Mouse (Mus musculus) CH12.LX (cell line): Measurements from ENCODE around the gene Adgre4. TPM values are rescaled to one million over a fixed set of nuclear protein-coding genes. Genes with fewer than 3 reads are reported as not detected.
"Not testable (repeated sequence)": the region's sequence is repeated elsewhere in the genome, so short reads cannot be mapped to it uniquely, and the experiment has no call there.

Source experiments
- DNase-seq: peaks from one replicate; pipeline ENCODE4 v3.0.0-alpha.2; 2013; ENCODE audit errors: extremely low read depth
- H3K27ac ChIP-seq: 2 replicates; pipeline ENCODE4 v1.5.1; 2012; ENCODE audit warnings: low read depth, mild to moderate bottlenecking, control low read depth, moderate library complexity; ENCODE audit not compliant: insufficient read depth
- H3K27me3 ChIP-seq: replicated peaks from 2 replicates; pipeline ENCODE3; 2012; ENCODE audit warnings: inconsistent platforms
- H3K36me3 ChIP-seq, 2 experiments: replicated peaks in 1 of 2; 2 replicates each; pipeline versions ENCODE3 to v1.6.1; 2012; ENCODE audit warnings: inconsistent platforms in 1 of 2, low read length in 1 of 2, mild to moderate bottlenecking in 1 of 2, mixed read lengths in 1 of 2, moderate library complexity in 1 of 2; ENCODE audit not compliant: control insufficient read depth in 1 of 2, insufficient read depth in 1 of 2
- H3K4me1 ChIP-seq, 2 experiments: 2 replicates each; pipeline ENCODE4 v1.6.1; 2012; ENCODE audit warnings: inconsistent platforms in 1 of 2, moderate library complexity in 1 of 2; ENCODE audit not compliant: insufficient read depth in 2 of 2, control insufficient read depth in 1 of 2
- H3K4me2 ChIP-seq: 2 replicates; pipeline ENCODE4 v1.6.1; 2012; ENCODE audit warnings: low read depth, mild to moderate bottlenecking, control low read depth; ENCODE audit not compliant: poor library complexity, insufficient read depth, severe bottlenecking
- H3K4me3 ChIP-seq, 3 experiments: fragments of 150-350 bp in 1 of 3; sonication (generic) in 1 of 3; replicated peaks in 1 of 3; 2 replicates each; pipeline versions ENCODE3 to v1.5.1; 2011 to 2012; ENCODE audit warnings: low read depth in 2 of 3, low read length in 2 of 3, mild to moderate bottlenecking in 2 of 3, moderate library complexity in 2 of 3, control low read depth in 1 of 3, improper control_type of control experiment in 1 of 3, inconsistent platforms in 1 of 3, mixed read lengths in 1 of 3; ENCODE audit not compliant: poor library complexity in 1 of 3
- H3K79me2 ChIP-seq: replicated peaks from 2 replicates; pipeline ENCODE4 v1.6.1; 2012; ENCODE audit warnings: mild to moderate bottlenecking, moderate library complexity; ENCODE audit not compliant: control insufficient read depth, poor library complexity, insufficient read depth, severe bottlenecking; ENCODE audit errors: extremely low read depth
- H3K9ac ChIP-seq: 2 replicates; pipeline ENCODE4 v1.6.1; 2012; ENCODE audit warnings: low read depth, mild to moderate bottlenecking, control low read depth, moderate library complexity; ENCODE audit not compliant: insufficient read depth
- H3K9me3 ChIP-seq: replicated peaks from 2 replicates; pipeline ENCODE3; 2012; ENCODE audit warnings: low read length, inconsistent platforms, mixed read lengths
- BHLHE40 ChIP-seq: IDR thresholded peaks from 2 replicates; pipeline ENCODE4 v1.6.1; 2011; ENCODE audit warnings: mild to moderate bottlenecking, low read depth, low read length, improper control_type of control experiment
- CHD1 ChIP-seq: IDR thresholded peaks from 2 replicates; pipeline ENCODE4 v1.6.1; 2012; ENCODE audit warnings: low read depth, low read length, improper control_type of control experiment, inconsistent platforms
- CTCF ChIP-seq, 2 experiments: IDR thresholded peaks in 1 of 2; conservative IDR thresholded peaks in 1 of 2; 2 replicates each; pipeline ENCODE4 v1.5.1; 2011 to 2012; ENCODE audit warnings: low read depth in 2 of 2, low read length in 2 of 2, improper control_type of control experiment in 1 of 2, inconsistent platforms in 1 of 2, mild to moderate bottlenecking in 1 of 2, moderate library complexity in 1 of 2
- E2F4 ChIP-seq: IDR thresholded peaks from 2 replicates; pipeline ENCODE4 v1.6.1; 2011; ENCODE audit warnings: low read depth, low read length, improper control_type of control experiment; ENCODE audit not compliant: insufficient replicate concordance
- ELF1 ChIP-seq: IDR thresholded peaks from 2 replicates; pipeline ENCODE4 v1.6.1; 2014; ENCODE audit warnings: low read depth, mild to moderate bottlenecking, inconsistent platforms, low read length, improper control_type of control experiment
- EP300 ChIP-seq: IDR thresholded peaks from 2 replicates; pipeline ENCODE4 v1.6.1; 2011; ENCODE audit warnings: low read length, improper control_type of control experiment
- ETS1 ChIP-seq: conservative IDR thresholded peaks from 2 replicates; pipeline ENCODE4 v1.6.1; 2012; ENCODE audit warnings: low read depth, mild to moderate bottlenecking, inconsistent platforms, low read length, improper control_type of control experiment, moderate library complexity
- GABPA ChIP-seq: IDR thresholded peaks from 2 replicates; pipeline ENCODE4 v1.6.1; 2012; ENCODE audit warnings: low read depth, low read length, improper control_type of control experiment, inconsistent platforms; ENCODE audit not compliant: insufficient replicate concordance
- HCFC1 ChIP-seq: IDR thresholded peaks from 2 replicates; pipeline ENCODE4 v1.6.1; 2012; ENCODE audit warnings: low read depth, mild to moderate bottlenecking, inconsistent platforms, low read length, improper control_type of control experiment
- IRF4 ChIP-seq: IDR thresholded peaks from 2 replicates; pipeline ENCODE4 v1.6.1; 2014; ENCODE audit warnings: low read depth, mild to moderate bottlenecking, inconsistent platforms, low read length, improper control_type of control experiment
- JUND ChIP-seq: conservative IDR thresholded peaks from 2 replicates; pipeline ENCODE4 v1.6.1; 2011; ENCODE audit warnings: low read depth, low read length, improper control_type of control experiment
- KAT2A ChIP-seq: IDR thresholded peaks from 2 replicates; pipeline ENCODE4 v1.6.1; 2012; ENCODE audit warnings: low read length, improper control_type of control experiment, inconsistent platforms; ENCODE audit not compliant: insufficient replicate concordance
- MAFK ChIP-seq: IDR thresholded peaks from 2 replicates; pipeline ENCODE4 v1.6.1; 2011; ENCODE audit warnings: low read length, improper control_type of control experiment; ENCODE audit not compliant: insufficient replicate concordance
- MAX ChIP-seq: IDR thresholded peaks from 2 replicates; pipeline ENCODE4 v1.6.1; 2011; ENCODE audit warnings: low read length, improper control_type of control experiment
- MAZ ChIP-seq: IDR thresholded peaks from 2 replicates; pipeline ENCODE4 v1.6.1; 2012; ENCODE audit warnings: low read depth, mild to moderate bottlenecking, inconsistent platforms, low read length, improper control_type of control experiment, moderate library complexity
- MEF2A ChIP-seq: IDR thresholded peaks from 2 replicates; pipeline ENCODE4 v1.6.1; 2014; ENCODE audit warnings: low read depth, mild to moderate bottlenecking, inconsistent platforms, low read length, improper control_type of control experiment, borderline replicate concordance
- MXI1 ChIP-seq: IDR thresholded peaks from 2 replicates; pipeline ENCODE4 v1.6.1; 2011; ENCODE audit warnings: mild to moderate bottlenecking, low read depth, low read length, improper control_type of control experiment
- MYC ChIP-seq: IDR thresholded peaks from 2 replicates; pipeline ENCODE4 v1.6.1; 2011; ENCODE audit warnings: low read depth, mild to moderate bottlenecking, improper control_type of control experiment, low read length
- NELFE ChIP-seq: IDR thresholded peaks from 2 replicates; pipeline ENCODE4 v1.6.1; 2011; ENCODE audit warnings: low read depth, low read length, improper control_type of control experiment
- NRF1 ChIP-seq: IDR thresholded peaks from 2 replicates; pipeline ENCODE4 v1.6.1; 2014; ENCODE audit warnings: low read depth, mild to moderate bottlenecking, inconsistent platforms, low read length, improper control_type of control experiment, moderate library complexity
- PAX5 ChIP-seq: IDR thresholded peaks from 2 replicates; pipeline ENCODE4 v1.6.1; 2012; ENCODE audit warnings: low read length, inconsistent platforms, mixed read lengths
- POLR2A ChIP-seq: IDR thresholded peaks from 2 replicates; pipeline ENCODE4 v1.6.1; 2011; ENCODE audit warnings: low read depth, mild to moderate bottlenecking, improper control_type of control experiment, low read length
- POLR2AphosphoS2 ChIP-seq: IDR thresholded peaks from 2 replicates; pipeline ENCODE4 v1.6.1; 2011; ENCODE audit warnings: low read depth, low read length, improper control_type of control experiment
- RAD21 ChIP-seq: IDR thresholded peaks from 2 replicates; pipeline ENCODE4 v1.6.1; 2011; ENCODE audit warnings: low read depth, mild to moderate bottlenecking, low read length, improper control_type of control experiment, moderate library complexity
- RCOR1 ChIP-seq: conservative IDR thresholded peaks from 2 replicates; pipeline ENCODE4 v1.6.1; 2012; ENCODE audit warnings: low read depth, mild to moderate bottlenecking, inconsistent platforms, low read length, improper control_type of control experiment
- SIN3A ChIP-seq: IDR thresholded peaks from 2 replicates; pipeline ENCODE4 v1.6.1; 2012; ENCODE audit warnings: low read length, improper control_type of control experiment, inconsistent platforms
- SMC3 ChIP-seq: IDR thresholded peaks from 2 replicates; pipeline ENCODE4 v1.6.1; 2011; ENCODE audit warnings: low read depth, low read length, improper control_type of control experiment
- TBP ChIP-seq: conservative IDR thresholded peaks from 2 replicates; pipeline ENCODE4 v1.6.1; 2011; ENCODE audit warnings: low read depth, low read length, improper control_type of control experiment
- TCF12 ChIP-seq: IDR thresholded peaks from 2 replicates; pipeline ENCODE4 v1.6.1; 2014; ENCODE audit warnings: low read depth, mild to moderate bottlenecking, inconsistent platforms, low read length, improper control_type of control experiment
- UBTF ChIP-seq: IDR thresholded peaks from 2 replicates; pipeline ENCODE4 v1.6.1; 2012; ENCODE audit warnings: low read depth, mild to moderate bottlenecking, inconsistent platforms, low read length, improper control_type of control experiment, moderate library complexity
- USF1 ChIP-seq: IDR thresholded peaks from 2 replicates; pipeline ENCODE4 v1.6.1; 2014; ENCODE audit warnings: low read depth, mild to moderate bottlenecking, inconsistent platforms, low read length, improper control_type of control experiment
- USF2 ChIP-seq: conservative IDR thresholded peaks from 2 replicates; pipeline ENCODE4 v1.6.1; 2011; ENCODE audit warnings: low read depth, low read length, improper control_type of control experiment
- ZC3H11A ChIP-seq: IDR thresholded peaks from 2 replicates; pipeline ENCODE4 v1.6.1; 2012; ENCODE audit warnings: low read depth, mild to moderate bottlenecking, inconsistent platforms, low read length, improper control_type of control experiment
- ZKSCAN1 ChIP-seq: IDR thresholded peaks from 2 replicates; pipeline ENCODE4 v1.6.1; 2012; ENCODE audit warnings: low read depth, inconsistent platforms, low read length, improper control_type of control experiment, borderline replicate concordance
- ZMIZ1 ChIP-seq: IDR thresholded peaks from 2 replicates; pipeline ENCODE4 v1.6.1; 2012; ENCODE audit warnings: low read depth, mild to moderate bottlenecking, inconsistent platforms, low read length, improper control_type of control experiment
- ZNF384 ChIP-seq: IDR thresholded peaks from 2 replicates; pipeline ENCODE4 v1.6.1; 2012; ENCODE audit warnings: low read depth, low read length, improper control_type of control experiment, inconsistent platforms
- dilution Hi-C: fragments of 300-500 bp; cut with MboI; formaldehyde crosslinking; loops from 2 replicates; pipeline ENCODE4 v1.14.3; 2020; ENCODE audit warnings: low sequenced_read_pairs; ENCODE audit not compliant: extremely low pct_unique_long_range_greater_than_20kb, extremely low pct_ligation_motif_present
- in situ Hi-C: fragments of 300-500 bp; cut with MboI; formaldehyde crosslinking; loops from 3 replicates; pipeline ENCODE4 v1.14.3; 2019; ENCODE audit warnings: low sequenced_read_pairs, low pct_ligation_motif_present, low pct_unique_long_range_greater_than_20kb, mixed read lengths
- polyA plus RNA-seq: library from polyadenylated mRNA; unstranded; fragments of >175 nt; gene quantifications from 2 replicates; pipeline ENCODE4 v1.2.1, GENCODE M21; 2012; ENCODE audit warnings: low read depth; ENCODE audit not compliant: insufficient read length
- total RNA-seq, 2 experiments: library from RNA; depleted of rRNA; stranded (reverse); fragments of 300-350 nt in 1 of 2; fragments of >200 nt in 1 of 2; gene quantifications; 2 replicates each; pipeline ENCODE4 v1.2.3; 2012 to 2014

Adgre4 gene
- total and polyA plus RNA-seq, 3 experiments, result 0.09 to 0.11 TPM; not detected in 1

DNA sequence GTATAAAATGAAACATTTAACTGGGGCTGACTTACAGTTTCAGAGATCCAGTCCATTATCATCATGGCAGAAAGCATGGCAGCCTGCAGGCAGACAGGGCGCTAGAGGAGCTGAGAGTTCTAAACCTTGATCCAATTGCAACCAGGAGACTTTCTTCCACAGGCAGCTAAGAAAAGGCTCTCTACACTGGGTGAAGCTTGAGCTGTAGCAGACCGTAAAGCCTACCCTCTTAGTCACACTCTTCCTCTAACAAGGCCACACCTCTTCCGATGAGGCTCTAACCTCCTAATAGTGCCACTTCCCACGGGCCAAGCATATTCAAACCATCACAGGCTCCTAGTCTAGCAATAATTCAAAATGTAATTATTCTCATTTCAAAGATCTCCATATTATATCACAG is 127.4 kb downstream of the Adgre4 start:
- H3K36me3 ChIP-seq, result peaks cover 2 to 5% of the 10 kb centered on the region in 2 experiments
- H3K9me3 ChIP-seq, result no peaks in the 10 kb centered on the region
- peak overlapping the region; percentile 53 to 59 (median 54) for H3K4me3 ChIP-seq
- in situ Hi-C loops (no loop called here), dilution Hi-C loops (no loop called here)
- no peaks in the 10 kb centered on the region for H3K27me3 ChIP-seq
- H3K4me1 ChIP-seq, result peaks cover 0 to 4% of the 10 kb centered on the region in 2 experiments; a peak in 2 of 4 replicates
- peak overlapping the region; percentile 89 for H3K4me2 ChIP-seq
- H3K27ac ChIP-seq, result peak overlapping the region; percentile 2; the same call in 1 of the 2 replicates
- TF ChIP-seq MAFK (no peak), E2F4 (no peak), JUND (no peak), NELFE (peak; percentile 51; the same call in 1 of the 2 replicates), MEF2A (0 out of 2 replicates have a peak, but pooled peaks have one; percentile 19), PAX5 (no peak), SMC3 (no peak), MAZ (no peak), GABPA (no peak), EP300 (no peak), SIN3A (no peak), POLR2A (peak; percentile 67), MYC (no peak), CHD1 (no peak), ELF1 (0 out of 2 replicates have a peak, but pooled peaks have one; percentile 23), ZKSCAN1 (no peak), IRF4 (no peak), USF2 (no peak), BHLHE40 (no peak), ZNF384 (no peak), NRF1 (0 out of 2 replicates have a peak, but pooled peaks have one; percentile 6), KAT2A (no peak), ZMIZ1 (0 out of 2 replicates have a peak, but pooled peaks have one; percentile 40), UBTF (no peak), CTCF (conservative IDR thresholded peaks at IDR 0.05 in 1 of 2, IDR thresholded peaks at IDR 0.05 in 1 of 2; ENCODE audit: low read depth in 2 of 2, low read length in 2 of 2) (no peak), TCF12 (0 out of 2 replicates have a peak, but pooled peaks have one; percentile 48), ZC3H11A (no peak), TBP (peak; percentile 73), MXI1 (peak; percentile 28; the same call in 1 of the 2 replicates), RAD21 (no peak), MAX (no peak), POLR2AphosphoS2 (no peak), HCFC1 (no peak; the same call in 1 of the 2 replicates), USF1 (no peak), ETS1 (no peak), RCOR1 (no peak)
- H3K79me2 ChIP-seq, result peaks cover 34% of the 10 kb centered on the region
- DNase-seq, result peak; percentile 71
- peak overlapping the region; percentile 87 for H3K9ac ChIP-seq

DNA sequence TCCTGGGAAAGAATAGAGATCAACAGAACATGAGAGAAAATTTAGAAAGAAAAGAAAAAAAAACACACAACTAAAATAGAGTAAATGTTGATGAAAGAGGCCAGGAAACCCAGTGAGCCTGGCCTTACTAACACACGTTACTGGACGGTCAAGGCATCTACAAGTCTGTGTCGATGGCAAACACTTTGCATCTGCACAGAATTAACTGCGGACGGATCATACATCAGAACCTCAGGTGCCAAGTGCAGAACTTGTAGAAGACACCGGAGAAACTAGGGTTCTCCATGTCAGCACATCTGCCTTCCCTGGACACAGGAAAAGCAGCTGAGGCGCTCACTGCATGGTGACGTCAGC is 128.5 kb downstream of the Adgre4 start:
- H3K4me1 ChIP-seq, H3K36me3 ChIP-seq, H3K27me3 ChIP-seq, dilution Hi-C loops, H3K9me3 ChIP-seq, DNase-seq, in situ Hi-C loops: not testable (repeated sequence)
- H3K79me2 ChIP-seq, result peaks cover 26% of the 10 kb centered on the region
- 0 out of 2 replicates have a peak overlapping the region, but pooled peaks have one; percentile 28 for H3K27ac ChIP-seq
- peak overlapping the region; percentile 89; the same call in 1 of the 2 replicates for H3K4me2 ChIP-seq
- peak overlapping the region; percentile 53 to 87 (median 59) for H3K4me3 ChIP-seq
- H3K9ac ChIP-seq, result peak overlapping the region; percentile 82
